Mouse (Mus musculus) stomach, postnatal 0 days (tissue): Measurements from ENCODE around the gene Pilrb2. TPM values are rescaled to one million over a fixed set of nuclear protein-coding genes. Genes with fewer than 3 reads are reported as not detected.

Experiments
- ATAC-seq: fragments of 200-750 bp; cut with Nextera tagmentation; 2 replicates; pipeline ENCODE4 v1.8.0; 2017; ENCODE audit not compliant: low FRiP score, low TSS enrichment
- DNase-seq: peaks from one replicate; pipeline ENCODE4 v3.0.0-alpha.2; 2016; ENCODE audit warnings: low spot score
- H3K27ac ChIP-seq: fragments of 300-500 bp; sonication (generic); replicated peaks from 2 replicates; pipeline ENCODE4 v1.5.1; 2014; ENCODE audit warnings: mild to moderate bottlenecking, control low read depth
- H3K27me3 ChIP-seq: fragments of 300-500 bp; sonication (generic); 2 replicates; pipeline ENCODE4 v1.6.1; 2014; ENCODE audit warnings: low read length; ENCODE audit not compliant: control insufficient read depth, insufficient read depth
- H3K36me3 ChIP-seq: fragments of 300-500 bp; sonication (generic); 2 replicates; pipeline ENCODE4 v1.6.1; 2014; ENCODE audit warnings: low read length, mixed read lengths; ENCODE audit not compliant: control insufficient read depth, insufficient read depth
- H3K4me1 ChIP-seq: fragments of 300-500 bp; sonication (generic); replicated peaks from 2 replicates; pipeline ENCODE4 v1.6.1; 2014; ENCODE audit warnings: antibody characterized with exemption; ENCODE audit not compliant: control insufficient read depth, insufficient read depth
- H3K4me2 ChIP-seq: fragments of 300-500 bp; sonication (generic); replicated peaks from 2 replicates; pipeline ENCODE4 v1.6.1; 2014; ENCODE audit warnings: low read depth, mild to moderate bottlenecking, control low read depth, moderate library complexity
- H3K4me3 ChIP-seq: fragments of 300-500 bp; sonication (generic); 2 replicates; pipeline ENCODE4 v1.5.1; 2014; ENCODE audit warnings: low read depth, low read length, control low read depth
- H3K9ac ChIP-seq: fragments of 300-500 bp; sonication (generic); 2 replicates; pipeline ENCODE4 v1.6.1; 2014; ENCODE audit warnings: mild to moderate bottlenecking, low read length, control low read depth, mixed read lengths
- H3K9me3 ChIP-seq: fragments of 300-500 bp; sonication (generic); 2 replicates; pipeline ENCODE4 v1.6.1; 2016; ENCODE audit warnings: low read length; ENCODE audit not compliant: control insufficient read depth
- CTCF ChIP-seq: IDR thresholded peaks from 2 replicates; pipeline ENCODE4 v1.5.1; 2016; ENCODE audit warnings: antibody characterized with exemption, low read depth, mild to moderate bottlenecking, moderate library complexity
- EP300 ChIP-seq: optimal IDR thresholded peaks from 2 replicates; pipeline ENCODE3; 2016; ENCODE audit warnings: antibody characterized with exemption
- WGBS: fragments of 180-500 bp; shearing (Covaris S2); extraction: QIAGEN DNeasy Blood & Tissue Kit; methylation state at CpG from one replicate; pipeline ENCODE4 v1.1.7; 2014; 5-methylcytosine and 5-hydroxymethylcytosine counted together
- polyA plus RNA-seq: library from polyadenylated mRNA; unstranded; fragments of >200 nt; fragmentation: Nextera tagmentation; extraction: Ambion mirVana; gene quantifications from 2 replicates; pipeline ENCODE4 v1.2.1, GENCODE M21; 2015

Gene Pilrb2
- polyA plus RNA-seq, 1 experiment from 2014 or later = 0.49 TPM

DNA sequence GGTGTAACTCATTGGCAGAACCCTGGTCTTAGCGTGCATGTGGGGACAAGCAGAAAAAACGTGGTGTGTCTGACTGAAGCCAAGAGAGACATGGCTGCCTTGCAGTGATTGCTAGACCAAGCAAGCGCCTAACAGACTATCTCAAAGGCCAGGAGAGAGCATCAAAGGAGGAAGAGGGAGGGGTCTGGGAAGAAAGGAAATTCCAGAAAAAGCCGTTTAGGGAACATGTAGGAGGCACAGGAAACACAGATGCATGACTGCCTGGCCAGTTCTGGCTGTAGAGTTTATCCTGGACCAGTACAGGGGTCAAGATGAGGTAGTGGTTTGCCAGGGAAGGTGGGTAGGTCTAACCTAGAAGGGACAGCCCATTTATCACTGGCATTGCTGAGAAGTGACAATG, 38.1 kb downstream of the Pilrb2 start:
- H3K4me3 ChIP-seq = no peak overlapping the region
- WGBS = 48% methylated on average over 4 of the region's 4 CpGs
- no peak for TF ChIP-seq EP300
- no peak overlapping the region for H3K4me2 ChIP-seq
- H3K36me3 ChIP-seq = no peaks in the 10 kb centered on the region
- no peak overlapping the region for H3K9ac ChIP-seq
- no peak overlapping the region for H3K27ac ChIP-seq
- no peak for ATAC-seq
- no peaks in the 10 kb centered on the region for H3K9me3 ChIP-seq
- no peaks in the 10 kb centered on the region for H3K27me3 ChIP-seq
- DNase-seq = no peak
- no peaks in the 10 kb centered on the region for H3K4me1 ChIP-seq

DNA sequence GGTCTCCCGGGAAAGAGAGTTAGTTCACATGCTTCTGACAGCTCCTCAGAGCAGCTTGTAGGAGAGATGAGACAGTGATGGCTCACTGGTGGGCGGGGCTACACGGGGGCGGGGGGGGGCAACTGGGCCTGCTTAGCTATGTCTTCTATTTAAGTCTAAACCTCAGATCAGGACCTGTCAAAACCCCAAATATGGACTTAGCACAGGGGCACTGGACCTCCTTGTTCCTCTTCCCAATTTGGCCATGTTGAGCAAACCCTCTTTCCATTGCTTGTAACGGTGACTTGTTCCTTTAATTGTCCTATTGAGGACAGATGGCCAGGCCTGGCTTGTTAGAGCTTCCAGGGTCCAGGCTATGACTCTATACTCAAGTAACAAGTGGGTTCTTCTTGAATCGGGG, 40.1 kb downstream of the Pilrb2 start:
- 74% methylated on average over 6 of the region's 6 CpGs for whole genome bisulfite sequencing

DNA sequence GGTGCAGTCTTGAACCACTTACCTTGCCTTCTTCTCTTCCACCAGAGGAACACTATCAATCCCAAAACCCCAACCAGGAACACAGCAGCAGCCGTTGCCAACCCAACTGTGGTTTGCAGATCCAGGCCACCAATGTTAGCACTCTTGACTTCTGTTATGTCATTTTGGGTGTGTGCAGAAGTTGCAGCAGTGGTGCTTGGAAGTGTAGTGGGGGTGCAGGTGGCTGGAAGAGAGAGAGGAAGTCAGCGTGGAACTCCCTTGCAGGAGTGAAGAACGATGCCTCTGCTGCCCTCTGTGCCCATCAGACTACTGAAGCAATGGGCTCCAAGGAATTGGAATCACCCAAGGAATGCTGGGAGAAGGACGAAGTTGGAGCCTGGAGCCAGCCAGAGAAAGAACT, 40.5 kb downstream of the Pilrb2 start:
- TF ChIP-seq EP300 = no peak
- no peak for TF ChIP-seq CTCF
- DNase-seq = no peak
- no peak for ATAC-seq
- Histone ChIP-seq H3K36me3 (no peaks in the 10 kb centered on the region), H3K27me3 (no peaks in the 10 kb centered on the region), H3K4me3 (no peak overlapping the region), H3K9ac (no peak overlapping the region), H3K4me2 (no peak overlapping the region), H3K9me3 (no peaks in the 10 kb centered on the region), H3K27ac (no peak overlapping the region), H3K4me1 (no peaks in the 10 kb centered on the region)
- 81% methylated on average over 4 of the region's 4 CpGs for WGBS

More for the DNA sequence above, 40.1 kb downstream of the Pilrb2 start:
- Histone ChIP-seq H3K4me2 (no peak overlapping the region), H3K4me3 (no peak overlapping the region), H3K4me1 (no peaks in the 10 kb centered on the region), H3K36me3 (no peaks in the 10 kb centered on the region), H3K27me3 (no peaks in the 10 kb centered on the region), H3K9ac (no peak overlapping the region), H3K27ac (no peak overlapping the region), H3K9me3 (no peaks in the 10 kb centered on the region)
- TF ChIP-seq CTCF (no peak), EP300 (no peak)
- no peak for ATAC-seq
- DNase-seq = no peak

DNA sequence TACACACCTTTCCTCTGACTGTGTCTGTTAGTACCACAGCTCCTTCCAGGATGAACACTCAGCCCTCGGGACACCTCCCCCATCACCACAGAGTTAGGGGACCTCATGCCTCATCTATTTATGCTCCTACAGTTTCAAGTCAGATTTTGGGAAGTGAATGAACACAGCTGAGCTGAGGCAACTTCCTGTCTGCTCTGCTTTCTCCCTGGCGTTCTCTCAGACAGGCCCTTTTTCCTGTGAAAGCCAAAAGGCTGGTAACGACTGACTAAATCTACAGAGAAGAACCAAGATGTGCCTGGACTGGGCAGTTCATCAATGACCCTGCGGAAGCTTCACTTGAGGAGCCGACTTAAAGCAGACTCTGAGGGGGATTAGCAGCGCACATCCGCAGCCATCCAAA, 41.4 kb downstream of the Pilrb2 start:
- Histone ChIP-seq H3K27me3 (no peaks in the 10 kb centered on the region), H3K27ac (no peak overlapping the region), H3K4me3 (no peak overlapping the region), H3K4me2 (no peak overlapping the region), H3K9me3 (no peaks in the 10 kb centered on the region), H3K36me3 (no peaks in the 10 kb centered on the region), H3K9ac (no peak overlapping the region), H3K4me1 (no peaks in the 10 kb centered on the region)
- TF ChIP-seq EP300 (no peak), CTCF (no peak)
- WGBS = 69% methylated on average over 7 of the region's 7 CpGs
- DNase-seq = no peak
- ATAC-seq = no peak

DNA sequence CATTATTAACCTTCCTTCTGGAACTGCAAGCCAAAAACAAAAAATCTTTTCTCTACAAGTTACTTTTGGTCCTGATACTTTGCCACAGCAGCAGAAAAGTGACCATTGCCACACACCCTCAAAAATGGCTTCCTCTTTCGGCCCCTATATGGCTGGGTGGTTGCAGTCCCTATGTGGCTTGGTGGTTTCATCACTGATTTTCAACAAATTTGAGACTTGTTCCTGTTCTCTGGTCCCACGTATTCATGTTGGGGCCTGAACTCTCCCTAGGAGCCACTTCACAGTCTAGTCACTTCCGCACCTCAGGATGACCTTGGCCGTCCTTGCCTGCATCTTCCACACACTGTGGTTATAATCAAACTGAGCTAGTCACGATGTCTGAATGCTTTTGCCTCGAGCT, 42.9 kb downstream of the Pilrb2 start:
- Histone ChIP-seq H3K9me3 (no peaks in the 10 kb centered on the region), H3K4me3 (no peak overlapping the region), H3K36me3 (no peaks in the 10 kb centered on the region), H3K27ac (no peak overlapping the region), H3K27me3 (no peaks in the 10 kb centered on the region), H3K4me2 (no peak overlapping the region), H3K9ac (no peak overlapping the region), H3K4me1 (no peaks in the 10 kb centered on the region)
- ATAC-seq = no peak
- DNase-seq = no peak
- TF ChIP-seq CTCF (no peak), EP300 (no peak)
- WGBS = 83% methylated on average over 6 of the region's 6 CpGs

DNA sequence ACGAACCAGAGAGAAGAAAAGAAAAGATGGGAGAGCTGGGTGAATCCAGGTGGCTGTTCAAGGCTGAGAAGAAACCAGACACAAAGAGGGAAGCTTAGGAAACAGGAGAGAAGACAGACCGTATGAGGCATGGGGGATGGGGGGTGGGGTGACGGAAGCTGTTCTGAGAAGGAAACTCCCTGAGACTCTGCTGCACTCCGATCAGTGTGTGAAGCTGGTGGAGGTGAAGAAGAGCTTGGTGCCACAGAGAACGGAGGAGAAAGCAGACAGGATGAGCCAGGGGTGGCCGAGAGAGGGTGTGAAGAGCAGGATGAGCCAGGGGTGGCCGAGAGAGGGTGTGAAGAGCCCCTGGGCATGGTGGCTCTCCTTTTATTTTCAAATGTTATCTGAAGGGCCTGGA, 45.2 kb downstream of the Pilrb2 start:
- Histone ChIP-seq H3K9me3 (no peaks in the 10 kb centered on the region), H3K27me3 (no peaks in the 10 kb centered on the region), H3K4me2 (no peak overlapping the region), H3K36me3 (no peaks in the 10 kb centered on the region), H3K4me1 (no peaks in the 10 kb centered on the region), H3K27ac (no peak overlapping the region), H3K4me3 (no peak overlapping the region), H3K9ac (no peak overlapping the region)
- TF ChIP-seq CTCF (no peak), EP300 (no peak)
- ATAC-seq (no peak), DNase-seq (no peak)
- 47% methylated on average over 7 of the region's 7 CpGs for WGBS

DNA sequence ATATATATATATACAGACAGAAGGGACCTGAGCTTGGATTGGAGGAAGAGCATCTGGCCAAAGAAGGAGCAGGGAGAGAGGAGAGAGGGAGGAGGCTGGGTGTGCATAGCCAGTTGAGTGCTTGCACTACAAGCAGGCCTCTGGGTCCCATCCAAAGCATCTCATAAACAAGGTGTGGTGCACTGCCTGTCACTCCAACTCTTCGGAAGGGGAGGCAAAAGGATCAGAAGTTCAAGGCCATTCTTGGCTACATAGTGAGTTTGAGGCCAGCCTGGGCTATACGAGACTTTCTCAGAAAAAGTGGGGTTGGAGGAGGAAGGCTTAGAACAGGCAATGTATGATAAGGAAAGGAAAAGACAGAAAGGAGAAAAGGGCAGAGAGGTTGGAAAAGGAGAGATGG, 45.6 kb downstream of the Pilrb2 start:
- ATAC-seq (no peak), DNase-seq (no peak)
- H3K36me3 ChIP-seq = no peaks in the 10 kb centered on the region
- no peak overlapping the region for H3K27ac ChIP-seq
- H3K4me1 ChIP-seq = no peaks in the 10 kb centered on the region
- H3K27me3 ChIP-seq = no peaks in the 10 kb centered on the region
- 78% methylated on average over 2 of the region's 2 CpGs for WGBS
- H3K4me2 ChIP-seq = no peak overlapping the region
- TF ChIP-seq CTCF (no peak), EP300 (no peak)
- H3K9me3 ChIP-seq = no peaks in the 10 kb centered on the region
- H3K9ac ChIP-seq = no peak overlapping the region
- no peak overlapping the region for H3K4me3 ChIP-seq
